Mouse (Mus musculus): ENCODE data around the gene Cd3g.

Cd3g gene

GRCm38 (mm10) chr9:44980242-44980641 lies at the start of gene Cd3g:
Gene Cd3g (minus strand): TSS chr9:44980431.
- no peak for DNase-seq (ENCODE audit: low spot score)

GRCm38 (mm10) chr9:45027376-45027775 lies 47.1 kb upstream of the Cd3g start:
- DNase-seq (ENCODE audit: low spot score): no peak

GRCm38 (mm10) chr9:45024187-45024586 lies 44.0 kb upstream of the Cd3g start:
- no peak for DNase-seq (ENCODE audit: low spot score)

- DNase-seq (ENCODE audit: low spot score): no peak
Measured at GRCm38 (mm10) chr9:45023638-45024037, 43.4 kb upstream of the Cd3g start.

GRCm38 (mm10) chr9:45022800-45023199 lies 42.6 kb upstream of the Cd3g start:
- DNase-seq (ENCODE audit: low spot score): peak; percentile 68

- no peak for DNase-seq (ENCODE audit: low spot score)
Measured at GRCm38 (mm10) chr9:45018031-45018430, 37.8 kb upstream of the Cd3g start.

- DNase-seq (ENCODE audit: low spot score): no peak
Measured at GRCm38 (mm10) chr9:45015841-45016240, 35.6 kb upstream of the Cd3g start.

- no peak for DNase-seq (ENCODE audit: low spot score)
Measured at GRCm38 (mm10) chr9:45014879-45015278, 34.6 kb upstream of the Cd3g start.

GRCm38 (mm10) chr9:45011291-45011690 lies 31.1 kb upstream of the Cd3g start:
- DNase-seq (ENCODE audit: low spot score): no peak

- no peak for DNase-seq (ENCODE audit: low spot score)
Measured at GRCm38 (mm10) chr9:45010461-45010860, 30.2 kb upstream of the Cd3g start.

- DNase-seq (ENCODE audit: low spot score): no peak
Measured at GRCm38 (mm10) chr9:45009180-45010078, 29.2 kb upstream of the Cd3g start, which contains the start of gene Cd3e. Gene Cd3e (minus strand): TSS chr9:45009627.

- DNase-seq (ENCODE audit: low spot score): no peak
Measured at GRCm38 (mm10) chr9:45008342-45008741, 28.1 kb upstream of the Cd3g start.

GRCm38 (mm10) chr9:45007404-45007803 lies 27.2 kb upstream of the Cd3g start:
- DNase-seq (ENCODE audit: low spot score): no peak

GRCm38 (mm10) chr9:45000249-45000648 lies 20.0 kb upstream of the Cd3g start:
- DNase-seq (ENCODE audit: low spot score): no peak

- no peak for DNase-seq (ENCODE audit: low spot score)
Measured at GRCm38 (mm10) chr9:44999776-45000175, 19.5 kb upstream of the Cd3g start.

- no peak for DNase-seq (ENCODE audit: low spot score)
Measured at GRCm38 (mm10) chr9:44999171-44999570, 18.9 kb upstream of the Cd3g start.

- no peak for DNase-seq (ENCODE audit: low spot score)
Measured at GRCm38 (mm10) chr9:44998138-44998537, 17.9 kb upstream of the Cd3g start.

- no peak for DNase-seq (ENCODE audit: low spot score)
Measured at GRCm38 (mm10) chr9:44996590-44996989, 16.4 kb upstream of the Cd3g start.

GRCm38 (mm10) chr9:44994962-44995361 lies 14.7 kb upstream of the Cd3g start:
- no peak for DNase-seq (ENCODE audit: low spot score)

GRCm38 (mm10) chr9:44993268-44993667 lies 13.0 kb upstream of the Cd3g start:
- DNase-seq (ENCODE audit: low spot score): no peak

- DNase-seq (ENCODE audit: low spot score): no peak
Measured at GRCm38 (mm10) chr9:44992271-44992670, 12.0 kb upstream of the Cd3g start.

GRCm38 (mm10) chr9:44991821-44992220 lies 11.6 kb upstream of the Cd3g start:
- DNase-seq (ENCODE audit: low spot score): no peak

GRCm38 (mm10) chr9:44986976-44987375 lies 6.7 kb upstream of the Cd3g start:
- DNase-seq (ENCODE audit: low spot score): no peak

GRCm38 (mm10) chr9:44986242-44986781 lies 6.1 kb upstream of the Cd3g start:
- DNase-seq (ENCODE audit: low spot score): no peak

Data from testis, postnatal 10 days (tissue).